Mouse (Mus musculus): ENCODE measurements around the gene Slc25a5.
A peak's percentile ranks its signal among the peaks of the same experiment; 100 is the strongest.

- TF ChIP-seq CTCF (IDR thresholded peaks at IDR 0.05; ENCODE audit: low read depth) (no peak), EP300 (IDR thresholded peaks at IDR 0.05; ENCODE audit: low read depth) (0 out of 2 replicates have a peak, but pooled peaks have one; percentile 6)
These were observed at the start of gene Slc25a5 for GRCm38 (mm10) chrX:36795424-36796162.
